Mouse (Mus musculus): ENCODE measurements around the gene Prkcq.
A peak's percentile ranks its signal among the peaks of the same experiment; 100 is the strongest.
"Not testable (repeated sequence)": the region's sequence is repeated elsewhere in the genome, so short reads cannot be mapped to it uniquely, and the experiment has no call there.

Prkcq gene

DNA sequence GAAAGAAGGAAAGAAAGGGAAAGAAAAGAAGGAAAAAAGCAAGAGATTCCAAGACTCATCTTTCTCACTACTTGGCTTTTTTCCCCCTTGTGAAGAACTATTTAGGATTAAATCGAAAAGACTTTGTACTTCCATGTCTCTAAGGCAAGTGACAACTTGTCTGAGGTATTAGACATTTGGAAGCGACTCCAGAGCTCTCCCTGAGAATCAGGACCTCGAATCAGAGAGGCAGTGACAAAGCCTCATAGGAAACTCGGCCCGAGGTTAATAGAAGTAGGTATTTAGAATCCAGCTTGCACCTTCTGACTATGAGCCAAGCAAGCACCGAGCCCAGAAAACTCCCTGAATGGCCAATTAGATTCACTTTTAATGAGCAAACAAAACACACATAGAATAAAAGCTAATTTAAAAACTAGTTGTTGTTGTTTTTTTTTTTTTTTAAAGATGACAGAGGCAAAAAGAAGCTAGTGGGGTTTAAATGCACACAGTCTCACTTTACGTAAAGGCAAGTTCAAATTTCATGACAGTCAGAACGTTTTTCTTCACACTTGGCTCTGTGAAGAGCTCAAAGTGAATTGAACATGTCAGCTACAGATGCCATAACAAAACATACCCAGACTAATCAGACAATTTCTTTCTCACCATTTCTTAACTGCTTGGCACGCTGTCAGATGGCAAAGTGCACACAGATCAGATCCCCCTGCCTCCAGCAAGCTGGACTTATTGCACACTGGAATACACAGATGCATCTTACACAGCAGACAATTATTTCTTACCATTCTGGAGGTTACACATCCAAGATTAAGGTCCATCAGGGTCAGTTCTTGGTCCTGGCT is 119.9 kb downstream of the Prkcq start:
- no peak for DNase-seq (ENCODE audit: low read depth, low spot score)

DNA sequence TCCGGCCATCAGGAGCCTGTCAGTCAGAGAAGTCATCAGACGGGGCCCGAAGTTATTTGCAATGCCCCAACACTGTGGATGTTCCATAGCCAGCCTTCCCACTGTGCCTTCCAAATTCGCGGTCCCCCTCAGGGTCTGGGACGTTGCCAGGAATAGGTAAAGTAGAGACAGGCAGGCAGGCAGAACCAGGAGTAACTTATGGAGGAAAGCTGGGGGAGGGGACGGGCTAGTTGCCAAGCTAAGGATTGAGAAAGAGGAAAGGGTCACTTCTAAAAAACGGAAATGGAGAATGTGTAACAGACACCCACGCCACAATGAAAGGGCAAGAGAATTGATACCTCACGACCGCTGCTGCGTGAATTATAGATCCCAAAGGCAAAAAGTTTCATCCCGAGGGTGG is 121.2 kb downstream of the Prkcq start:
- no peak for DNase-seq (ENCODE audit: low read depth, low spot score)

DNA sequence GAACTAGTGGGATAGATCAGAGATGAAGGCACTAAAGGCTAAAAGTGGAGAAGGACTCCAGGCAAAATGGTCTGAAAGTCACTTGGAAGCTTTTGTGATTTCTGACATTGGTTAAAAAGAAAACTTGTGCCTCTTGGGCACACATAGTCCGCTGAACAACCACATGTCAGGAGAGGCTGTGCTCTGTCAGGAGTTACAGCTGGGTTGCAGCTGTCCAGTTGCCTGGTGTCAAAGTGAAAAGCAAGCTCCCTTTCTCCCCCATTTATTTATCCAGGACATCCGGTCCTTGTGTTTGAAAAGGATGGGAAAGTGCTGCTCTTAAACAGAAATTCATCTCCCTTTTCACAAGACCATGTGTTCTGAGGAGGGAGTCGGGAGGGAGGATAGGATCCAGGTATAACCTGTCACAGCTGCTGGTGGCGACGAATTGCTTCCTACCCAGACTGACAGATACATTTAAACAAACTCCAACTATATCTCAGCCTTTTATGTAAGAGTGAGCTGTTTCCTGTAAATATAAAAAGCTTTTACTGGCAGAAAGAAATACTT is 122.8 kb downstream of the Prkcq start:
- no peak for DNase-seq (ENCODE audit: low read depth, low spot score)

DNA sequence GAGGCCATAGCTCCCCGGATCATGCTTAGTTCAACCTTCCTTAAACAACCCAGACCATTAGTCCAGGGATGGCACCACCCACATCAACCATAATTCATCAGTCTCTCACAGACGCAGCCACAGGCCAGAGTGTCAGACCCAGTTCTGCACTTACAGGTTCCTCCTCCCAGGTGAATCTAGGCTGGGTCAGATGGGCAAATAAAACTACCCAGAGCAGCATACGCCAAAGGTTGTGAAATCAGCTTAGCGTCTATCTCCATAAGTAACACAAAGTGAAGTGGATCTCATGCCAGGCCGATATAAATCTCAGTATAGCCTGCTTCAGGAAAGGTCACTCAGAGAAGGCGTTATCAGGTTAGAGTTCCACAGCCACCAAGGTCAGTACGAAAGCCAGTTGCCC is 126.9 kb downstream of the Prkcq start:
- no peak for DNase-seq (ENCODE audit: low read depth, low spot score)

DNA sequence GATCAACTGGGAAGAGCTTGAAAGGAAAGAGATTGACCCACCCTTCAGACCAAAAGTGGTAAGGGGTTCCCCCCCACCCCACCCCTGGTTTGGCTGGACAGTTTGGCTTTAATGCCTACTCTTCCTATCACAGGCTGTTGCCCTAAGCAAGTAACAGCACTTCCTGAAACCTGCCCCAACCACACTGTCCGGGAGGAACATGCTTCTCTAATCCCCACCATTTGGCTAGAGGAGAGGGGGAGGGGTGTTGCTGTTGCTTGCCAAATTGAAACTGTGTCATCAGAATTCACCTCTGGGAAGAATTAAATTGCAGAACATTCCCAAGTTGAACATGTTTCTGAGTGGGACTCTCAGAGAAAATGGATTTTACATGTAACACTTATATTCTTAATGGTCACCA is 127.5 kb downstream of the Prkcq start:
- DNase-seq (ENCODE audit: low read depth, low spot score): no peak

DNA sequence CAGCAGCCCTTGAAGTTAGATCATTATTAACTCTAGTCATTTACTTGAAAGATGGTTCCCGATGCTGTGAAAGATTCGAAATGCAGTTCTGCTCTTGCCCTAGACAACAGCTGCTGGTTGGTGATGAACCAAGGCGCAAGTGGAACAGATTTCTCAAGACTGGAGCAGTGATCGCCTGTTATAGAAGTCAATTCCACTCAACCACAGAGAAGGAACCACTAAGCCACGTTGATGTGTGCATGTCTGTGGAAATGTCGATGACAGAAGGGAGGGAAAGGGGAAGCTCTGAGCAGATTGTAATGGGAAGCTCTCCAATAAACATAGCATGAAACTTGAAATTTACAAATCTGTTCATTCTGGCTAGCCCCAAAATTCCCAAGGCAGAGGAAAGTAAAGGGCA is 128.5 kb downstream of the Prkcq start:
- no peak for DNase-seq (ENCODE audit: low read depth, low spot score)

DNA sequence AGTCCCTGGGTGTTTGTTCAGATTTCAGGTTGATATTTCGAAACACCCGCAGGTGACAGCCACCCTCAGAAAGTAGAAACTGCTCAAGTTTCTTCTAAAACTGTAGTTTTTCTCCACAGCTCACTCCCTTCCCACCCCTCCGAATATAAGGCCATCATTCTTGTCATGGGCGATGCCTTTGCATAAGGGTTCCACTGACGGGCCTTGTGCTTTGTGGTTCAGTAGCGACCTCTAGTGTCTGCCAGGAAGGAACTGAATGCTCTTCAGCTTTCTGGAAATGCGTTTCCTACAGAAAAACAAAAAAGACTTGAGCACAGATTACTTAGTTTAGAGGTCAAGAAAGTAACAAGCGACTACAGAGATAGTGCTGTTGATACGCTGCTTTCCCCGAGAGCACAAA is 148.3 kb downstream of the Prkcq start:
- peak; percentile 57 for DNase-seq (ENCODE audit: low read depth, low spot score)

DNA sequence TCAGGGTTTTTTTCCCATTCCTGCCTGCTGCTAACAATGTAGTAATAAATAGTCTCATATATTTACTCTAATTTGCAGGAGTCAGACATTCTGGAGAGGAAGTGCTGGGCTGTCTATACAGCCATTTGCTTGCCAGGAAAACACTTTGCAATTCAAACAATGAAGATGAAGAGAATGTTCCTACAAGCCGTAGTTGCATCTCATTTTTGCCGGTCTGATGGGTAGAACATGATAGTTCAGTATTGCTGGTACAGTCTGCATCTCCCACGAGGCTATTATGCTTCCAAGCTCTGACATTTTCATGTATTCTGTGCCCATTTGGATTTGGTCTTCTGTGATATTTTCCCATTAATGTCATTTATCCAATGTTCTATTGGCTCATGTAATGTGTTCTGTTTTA is 150.5 kb downstream of the Prkcq start:
- no peak for DNase-seq (ENCODE audit: low read depth, low spot score)

DNA sequence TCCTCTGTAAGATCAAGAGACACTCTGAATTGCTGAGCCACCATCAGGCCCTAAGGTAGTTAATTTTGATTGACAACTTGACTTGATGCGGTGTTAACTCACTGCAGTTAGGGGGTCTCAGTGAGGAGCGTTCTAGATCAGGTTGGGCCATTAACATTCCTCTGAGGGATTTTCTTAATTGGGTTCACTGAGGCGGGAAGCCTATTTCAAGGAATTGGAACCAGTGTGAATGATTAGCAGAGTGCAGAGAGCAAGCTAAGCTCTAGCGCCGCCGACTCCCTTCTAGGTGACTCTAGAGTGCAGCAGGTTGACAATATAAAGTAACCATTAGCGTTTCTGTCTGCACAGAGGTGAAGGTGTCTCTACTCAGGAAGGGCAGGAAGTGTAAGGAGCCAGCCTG is 155.4 kb downstream of the Prkcq start:
- no peak for DNase-seq (ENCODE audit: low read depth, low spot score)

DNA sequence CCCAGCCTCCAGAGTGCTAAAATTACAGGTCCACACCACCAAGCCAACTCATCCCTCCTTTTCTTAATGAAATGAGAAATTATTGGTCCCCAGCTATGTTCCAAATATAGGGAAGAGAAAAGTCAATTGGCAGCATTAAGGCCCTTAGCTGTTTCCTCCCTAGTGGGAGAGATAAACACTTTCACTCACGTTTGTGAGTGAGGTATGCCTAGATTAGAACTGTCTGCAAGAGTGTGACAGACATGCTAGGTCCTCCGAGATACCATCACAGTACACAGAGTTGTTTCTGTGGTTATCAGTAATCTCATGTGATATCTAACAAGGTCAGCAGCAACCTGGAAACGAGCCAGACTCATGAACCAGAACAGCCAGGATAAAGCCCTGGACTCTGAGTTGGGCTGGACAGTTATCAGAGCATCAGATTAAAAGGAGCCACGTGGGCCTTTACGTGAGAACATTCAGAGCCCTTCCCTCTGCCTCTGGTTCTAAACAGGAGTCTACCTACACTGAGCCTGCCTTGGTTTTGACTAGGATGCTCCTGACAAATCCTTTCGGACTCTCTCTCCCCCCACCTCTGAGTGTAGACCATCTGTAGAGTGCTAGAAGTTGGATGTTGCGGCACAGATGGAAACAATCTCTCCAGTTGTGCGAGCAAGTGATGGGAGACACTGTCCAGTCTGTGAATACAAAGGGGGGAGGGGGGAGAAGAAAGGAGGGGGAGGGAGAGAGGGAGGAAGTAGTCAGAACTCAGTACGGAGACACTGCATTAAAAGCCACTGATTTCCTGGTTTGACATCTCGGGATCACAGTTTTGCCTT is 157.7 kb downstream of the Prkcq start:
- DNase-seq (ENCODE audit: low read depth, low spot score): no peak

DNA sequence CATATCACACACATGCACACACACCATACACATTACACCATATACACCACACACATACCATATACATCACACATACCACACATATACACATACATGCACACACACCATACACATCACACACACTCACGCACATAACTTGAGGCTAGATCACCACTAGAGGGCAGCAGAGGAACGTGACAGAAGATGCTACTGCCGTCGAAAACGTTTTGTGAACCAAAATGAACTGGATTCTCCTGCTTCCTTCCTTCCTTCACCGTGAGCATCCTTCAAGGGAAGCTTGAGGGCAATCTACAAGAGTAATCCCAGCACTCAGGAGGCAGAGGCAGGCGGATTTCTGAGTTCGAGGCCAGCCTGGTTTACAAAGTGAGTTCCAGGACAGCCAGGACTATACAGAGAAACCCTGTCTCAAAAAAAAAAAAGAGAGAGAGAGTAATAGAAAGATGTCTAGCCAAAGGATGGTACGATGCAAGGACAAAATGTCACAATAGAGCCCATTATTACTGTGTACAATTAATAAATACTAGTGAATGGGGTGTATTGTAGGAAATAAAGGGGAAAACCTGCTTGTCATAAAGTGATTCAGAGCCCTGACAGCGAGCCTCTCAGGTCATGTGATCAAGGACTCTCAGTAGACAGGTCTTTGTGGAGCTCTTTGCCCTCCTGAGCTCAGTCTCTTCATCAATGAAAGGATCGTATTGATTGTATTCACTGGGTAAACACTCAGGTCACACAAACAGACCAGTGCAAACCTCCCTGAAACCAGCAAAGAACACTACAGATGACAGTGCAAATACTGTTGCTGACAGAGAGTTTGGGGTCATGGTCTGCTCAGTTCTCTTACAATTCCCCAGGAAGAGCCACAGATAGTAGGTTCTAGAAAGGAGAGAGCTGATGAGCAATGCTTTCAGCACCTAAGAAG is 159.9 kb downstream of the Prkcq start:
- DNase-seq (ENCODE audit: low read depth, low spot score): peak; percentile 72

DNA sequence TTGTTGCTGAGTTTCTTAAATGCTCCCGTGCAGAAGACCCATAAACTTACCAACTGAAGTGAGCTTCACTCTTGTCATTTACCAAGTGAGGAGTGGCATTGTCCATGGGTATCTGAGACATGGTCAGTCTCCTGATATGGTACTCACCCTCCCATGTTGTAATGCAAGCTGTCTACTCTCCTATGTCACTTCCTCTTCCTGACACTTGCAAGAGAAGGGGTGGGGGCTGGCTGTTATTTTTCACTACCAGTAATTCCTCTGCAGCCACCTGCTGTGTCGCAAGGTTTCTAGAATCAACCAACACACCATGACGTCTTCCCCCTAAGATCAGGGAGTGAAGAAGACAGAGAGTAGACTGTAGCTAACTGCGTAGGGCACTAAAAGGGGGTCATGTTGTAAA is 160.6 kb downstream of the Prkcq start:
- DNase-seq (ENCODE audit: low read depth, low spot score): no peak

DNA sequence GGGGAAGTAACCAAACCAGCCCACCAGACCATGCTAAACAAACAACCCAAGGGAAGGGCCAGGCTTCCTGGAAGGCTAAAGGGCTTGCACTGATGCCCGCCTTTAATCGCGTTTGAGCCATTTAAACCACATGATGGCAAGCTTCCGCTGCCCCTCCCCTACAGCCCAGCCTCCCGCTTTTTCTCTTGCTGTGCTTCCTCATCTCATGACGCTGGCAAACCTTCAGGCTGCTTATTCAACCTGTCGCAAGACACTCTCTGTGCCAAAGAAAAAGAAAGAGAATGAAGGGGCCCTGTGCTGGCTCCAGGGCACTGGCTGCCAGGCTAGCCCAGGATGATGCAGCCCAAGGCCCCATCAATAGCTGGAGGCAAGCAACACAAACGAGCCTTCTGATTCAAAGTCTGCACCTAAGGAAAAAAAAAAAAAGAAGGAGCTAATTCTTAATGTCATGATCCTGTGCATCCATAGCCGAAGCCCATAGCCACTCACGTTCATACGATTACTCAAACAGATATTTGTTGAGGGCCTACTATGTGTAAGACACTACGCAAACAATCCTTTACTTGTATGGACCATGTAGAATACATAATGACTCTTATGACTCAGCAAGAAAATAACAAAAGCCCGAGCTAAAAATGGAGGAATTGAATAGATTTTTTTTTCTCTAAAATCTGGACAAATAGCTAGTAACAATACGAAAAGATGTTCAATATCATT is 161.6 kb downstream of the Prkcq start:
- no peak for DNase-seq (ENCODE audit: low read depth, low spot score)

DNA sequence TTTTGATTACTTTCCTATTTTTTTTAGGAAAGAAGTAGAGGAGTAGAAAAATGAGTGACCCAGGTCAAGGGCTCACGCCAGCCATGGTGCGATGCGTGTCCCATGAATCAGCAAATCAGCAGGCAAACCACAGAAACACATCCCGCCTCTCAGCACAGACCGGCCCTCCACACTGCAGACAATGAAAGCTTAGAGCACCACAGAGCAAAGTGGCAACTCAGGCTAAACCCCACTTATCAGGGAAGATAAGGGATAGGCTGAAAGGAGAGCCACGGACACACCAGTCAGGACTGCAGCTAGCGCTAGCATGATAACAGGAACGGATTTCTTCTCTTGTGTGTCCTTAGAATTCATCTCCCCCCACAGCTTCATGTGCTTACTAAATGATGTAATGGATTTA is 164.4 kb downstream of the Prkcq start:
- no peak for DNase-seq (ENCODE audit: low read depth, low spot score)

DNA sequence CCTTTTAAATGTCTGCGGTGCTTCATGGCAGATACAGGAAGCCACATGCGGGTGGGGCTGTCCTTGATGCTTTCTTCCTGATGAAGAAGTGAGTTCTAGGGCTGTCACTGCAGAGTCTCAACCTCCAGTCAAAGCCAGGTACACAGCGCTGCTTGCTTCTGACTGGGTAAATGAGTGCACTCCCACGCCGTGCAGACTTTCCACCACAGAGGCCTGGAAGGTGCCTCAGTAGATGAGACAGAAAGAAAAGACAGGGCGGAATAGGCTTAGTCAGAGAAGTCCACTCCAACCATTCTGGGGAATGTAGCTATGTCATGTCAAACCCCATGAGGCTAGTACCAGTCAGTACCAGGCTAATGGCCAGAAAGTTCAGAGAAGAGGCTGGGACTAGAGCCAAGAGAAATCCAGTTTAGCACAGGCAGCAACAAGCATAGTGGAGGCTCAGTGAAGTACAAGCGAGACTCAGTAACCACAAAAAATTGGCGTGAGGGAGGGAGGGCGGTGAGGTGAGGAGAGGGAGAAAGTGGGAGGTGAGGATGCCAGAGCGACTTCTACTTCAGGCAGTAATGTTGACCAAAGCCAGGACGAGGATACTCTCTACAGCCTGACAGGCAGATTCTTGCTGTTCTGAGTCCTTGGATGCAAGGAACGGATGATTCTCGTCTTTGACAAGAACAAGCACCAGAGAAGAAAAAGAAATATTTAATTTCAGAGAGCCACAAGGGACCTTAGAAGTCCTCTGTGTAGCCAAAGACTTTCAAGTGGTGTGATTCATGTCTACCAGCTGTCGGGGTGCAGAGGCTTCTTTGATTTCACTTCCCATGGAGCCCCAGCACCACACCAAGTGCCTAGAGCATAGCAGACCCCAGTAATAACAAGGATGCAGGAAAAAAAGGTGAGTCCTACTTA is 167.3 kb downstream of the Prkcq start:
- DNase-seq (ENCODE audit: low read depth, low spot score): no peak

DNA sequence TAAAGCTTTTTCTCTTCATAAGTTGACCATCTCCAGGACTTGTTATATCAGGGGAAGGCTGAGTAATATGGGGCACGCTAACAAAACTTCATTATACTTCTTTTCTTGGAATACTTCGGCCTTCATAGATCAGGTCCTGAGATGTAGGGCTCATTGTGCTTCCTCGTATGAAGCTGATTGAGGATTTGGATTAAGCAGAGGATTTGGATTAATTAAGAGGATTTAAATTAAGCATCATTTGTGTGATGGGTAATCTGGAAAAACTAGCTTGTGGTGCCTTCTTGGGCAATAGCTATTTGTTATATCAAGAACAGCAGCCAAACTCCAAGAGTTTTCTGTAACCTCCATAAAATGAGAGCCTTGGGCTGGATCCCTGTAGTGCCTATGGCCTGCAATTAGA is 172.8 kb downstream of the Prkcq start:
- DNase-seq (ENCODE audit: low read depth, low spot score): no peak

DNA sequence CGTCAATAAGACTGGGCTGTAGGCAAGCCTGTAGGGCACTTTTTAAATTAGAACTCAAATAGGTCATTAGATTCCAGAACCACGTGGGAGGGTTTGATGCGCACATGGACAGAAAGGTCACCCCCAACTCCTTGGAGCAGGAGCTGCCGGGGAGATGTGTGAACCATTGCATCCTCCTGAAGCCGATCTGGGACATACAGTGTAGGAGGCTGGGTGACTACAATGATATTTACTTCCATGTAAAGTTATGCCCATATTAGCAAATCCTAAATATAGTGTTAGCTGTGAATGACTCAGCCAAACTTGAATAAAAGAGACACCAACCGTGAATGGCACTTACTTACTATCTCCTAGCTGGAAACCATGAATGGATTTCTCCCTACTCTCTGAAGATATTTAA is 174.5 kb downstream of the Prkcq start:
- DNase-seq (ENCODE audit: low read depth, low spot score): not testable (repeated sequence)

DNA sequence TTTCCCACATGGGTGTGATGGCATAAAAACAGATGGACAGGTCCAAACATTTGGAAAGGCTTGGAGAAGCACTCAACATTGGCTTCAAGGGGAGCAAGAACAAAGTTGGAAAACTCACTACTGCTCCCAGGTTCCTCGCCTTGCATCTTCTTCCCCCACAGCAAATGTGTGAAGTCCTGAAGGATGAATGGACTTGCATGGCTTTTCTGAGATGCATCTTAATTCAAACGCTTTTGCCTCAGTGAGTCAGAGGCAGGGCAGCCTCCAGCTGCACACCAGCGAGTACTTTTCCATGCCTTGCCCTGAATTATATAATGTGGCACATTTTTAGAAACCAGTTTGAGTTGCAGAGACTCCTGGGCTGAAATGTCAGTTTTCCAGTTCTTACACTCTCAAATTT is 175.9 kb downstream of the Prkcq start:
- no peak for DNase-seq (ENCODE audit: low read depth, low spot score)
